Mouse (Mus musculus): ENCODE results near the gene Rab40c. TPM values are rescaled to one million over a fixed set of nuclear protein-coding genes. Genes with fewer than 3 reads are reported as not detected.

Gene Rab40c
- polyA plus RNA-seq, 1 experiment from 2014 or later, result 37.9 TPM

Other genes with a start within 250 kb of the Rab40c start
- 2.0 TPM in 2 replicates for gene Gng13, start 202.6 kb downstream of the Rab40c start, polyA plus RNA-seq (2016; fragmentation: Nextera tagmentation; extraction: Ambion mirVana)
- 68.5 and 71.9 TPM in 2 replicates for gene Chtf18, start 192.3 kb downstream of the Rab40c start, polyA plus RNA-seq (2016; fragmentation: Nextera tagmentation; extraction: Ambion mirVana)
- gene Rpusd1, start 192.1 kb downstream of the Rab40c start, polyA plus RNA-seq (2016; fragmentation: Nextera tagmentation; extraction: Ambion mirVana), result 24.8 and 27.0 TPM in 2 replicates
- not detected in 2 replicates for gene Mslnl, start 183.7 kb downstream of the Rab40c start, polyA plus RNA-seq (2016; fragmentation: Nextera tagmentation; extraction: Ambion mirVana)
- gene Msln, start 165.3 kb downstream of the Rab40c start, polyA plus RNA-seq (2016; fragmentation: Nextera tagmentation; extraction: Ambion mirVana), result 0.98 TPM in 1 of 2 replicates, not detected in the other
- 21.2 and 26.8 TPM in 2 replicates for gene Narfl, start 146.0 kb downstream of the Rab40c start, polyA plus RNA-seq (2016; fragmentation: Nextera tagmentation; extraction: Ambion mirVana)
- 59.7 and 80.7 TPM in 2 replicates for gene Haghl, start 134.1 kb downstream of the Rab40c start, polyA plus RNA-seq (2016; fragmentation: Nextera tagmentation; extraction: Ambion mirVana)
- 0.44 and 0.50 TPM in 2 replicates for gene Ccdc78, start 133.1 kb downstream of the Rab40c start, polyA plus RNA-seq (2016; fragmentation: Nextera tagmentation; extraction: Ambion mirVana)
- gene Fam173a, start 126.8 kb downstream of the Rab40c start, polyA plus RNA-seq (2016; fragmentation: Nextera tagmentation; extraction: Ambion mirVana), result 55.6 and 63.3 TPM in 2 replicates
- gene AC134908.4, start 124.1 kb downstream of the Rab40c start, polyA plus RNA-seq (2016; fragmentation: Nextera tagmentation; extraction: Ambion mirVana), result 0.76 TPM in 1 of 2 replicates, not detected in the other
- gene Metrn, start 122.6 kb downstream of the Rab40c start, polyA plus RNA-seq (2016; fragmentation: Nextera tagmentation; extraction: Ambion mirVana), result 87.5 and 112 TPM in 2 replicates
- gene Fbxl16, start 110.6 kb downstream of the Rab40c start, polyA plus RNA-seq (2016; fragmentation: Nextera tagmentation; extraction: Ambion mirVana), result 1.0 and 1.5 TPM in 2 replicates
- 31.6 and 32.0 TPM in 2 replicates for gene Wdr24, start 96.1 kb downstream of the Rab40c start, polyA plus RNA-seq (2016; fragmentation: Nextera tagmentation; extraction: Ambion mirVana)
- gene Jmjd8, start 90.9 kb downstream of the Rab40c start, polyA plus RNA-seq (2016; fragmentation: Nextera tagmentation; extraction: Ambion mirVana), result 52.4 and 54.9 TPM in 2 replicates
- 408 and 426 TPM in 2 replicates for gene Stub1, start 86.3 kb downstream of the Rab40c start, polyA plus RNA-seq (2016; fragmentation: Nextera tagmentation; extraction: Ambion mirVana)
- 1.0 and 1.2 TPM in 2 replicates for gene Rhbdl1, start 82.4 kb downstream of the Rab40c start, polyA plus RNA-seq (2016; fragmentation: Nextera tagmentation; extraction: Ambion mirVana)
- 1.5 and 1.9 TPM in 2 replicates for gene Gm20683, start 78.0 kb downstream of the Rab40c start, polyA plus RNA-seq (2016; fragmentation: Nextera tagmentation; extraction: Ambion mirVana)
- 30.8 and 32.6 TPM in 2 replicates for gene Rhot2, start 74.9 kb downstream of the Rab40c start, polyA plus RNA-seq (2016; fragmentation: Nextera tagmentation; extraction: Ambion mirVana)
- gene Wdr90, start 58.2 kb downstream of the Rab40c start, polyA plus RNA-seq (2016; fragmentation: Nextera tagmentation; extraction: Ambion mirVana), result 45.5 and 46.2 TPM in 2 replicates
- gene Mcrip2, start 51.0 kb downstream of the Rab40c start, polyA plus RNA-seq (2016; fragmentation: Nextera tagmentation; extraction: Ambion mirVana), result 13.6 and 22.0 TPM in 2 replicates
- gene Mettl26, start 44.7 kb downstream of the Rab40c start, polyA plus RNA-seq (2016; fragmentation: Nextera tagmentation; extraction: Ambion mirVana), result 69.3 and 69.6 TPM in 2 replicates
- gene Wfikkn1, start 38.9 kb downstream of the Rab40c start, polyA plus RNA-seq (2016; fragmentation: Nextera tagmentation; extraction: Ambion mirVana), result 2.6 and 5.6 TPM in 2 replicates
- 65.2 and 72.1 TPM in 2 replicates for gene Pigq, start 25.2 kb upstream of the Rab40c start, polyA plus RNA-seq (2016; fragmentation: Nextera tagmentation; extraction: Ambion mirVana)
- gene Nhlrc4, start 25.2 kb upstream of the Rab40c start, polyA plus RNA-seq (2016; fragmentation: Nextera tagmentation; extraction: Ambion mirVana), result 0.10 and 0.18 TPM in 2 replicates
- 0.08 and 0.20 TPM in 2 replicates for gene A930017K11Rik, start 32.8 kb upstream of the Rab40c start, polyA plus RNA-seq (2016; fragmentation: Nextera tagmentation; extraction: Ambion mirVana)
- gene Capn15, start 66.1 kb upstream of the Rab40c start, polyA plus RNA-seq (2016; fragmentation: Nextera tagmentation; extraction: Ambion mirVana), result 38.7 and 38.9 TPM in 2 replicates
- gene Rab11fip3, start 149.8 kb upstream of the Rab40c start, polyA plus RNA-seq (2016; fragmentation: Nextera tagmentation; extraction: Ambion mirVana), result 20.9 and 22.1 TPM in 2 replicates
- 23.0 and 26.3 TPM in 2 replicates for gene Decr2, start 170.6 kb upstream of the Rab40c start, polyA plus RNA-seq (2016; fragmentation: Nextera tagmentation; extraction: Ambion mirVana)
- gene Nme4, start 175.9 kb upstream of the Rab40c start, polyA plus RNA-seq (2016; fragmentation: Nextera tagmentation; extraction: Ambion mirVana), result 163 and 186 TPM in 2 replicates
- 0.53 and 0.56 TPM in 2 replicates for gene Tmem8, start 193.6 kb upstream of the Rab40c start, polyA plus RNA-seq (2016; fragmentation: Nextera tagmentation; extraction: Ambion mirVana)
- gene Mrpl28, start 203.8 kb upstream of the Rab40c start, polyA plus RNA-seq (2016; fragmentation: Nextera tagmentation; extraction: Ambion mirVana), result 302 and 336 TPM in 2 replicates
- gene Axin1, start 219.0 kb upstream of the Rab40c start, polyA plus RNA-seq (2016; fragmentation: Nextera tagmentation; extraction: Ambion mirVana), result 11.5 and 14.2 TPM in 2 replicates

Measured in limb, embryonic 10.5 days (tissue).